Mouse (Mus musculus): ENCODE results near the gene Sox6.

DNA sequence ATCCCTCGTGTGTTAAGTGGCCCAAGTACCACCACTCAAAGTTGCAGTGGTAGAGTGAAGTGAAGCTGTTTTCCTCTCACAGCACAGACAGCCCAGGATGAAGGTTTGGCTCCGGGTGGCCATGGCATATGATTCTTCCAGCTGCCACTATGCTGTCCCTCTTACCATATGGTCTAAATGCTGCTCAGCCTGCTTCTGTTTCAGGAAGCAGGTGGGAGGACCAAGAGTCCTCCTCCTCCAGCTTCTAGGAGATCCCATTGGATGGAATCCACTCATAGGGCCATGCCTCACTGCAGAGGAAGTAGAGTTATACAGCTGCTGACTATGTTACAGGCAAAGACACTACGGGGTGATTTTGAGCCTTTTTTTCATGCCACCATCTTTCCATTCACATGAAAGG, 591.5 kb downstream of the Sox6 start:
- TF ChIP-seq POLR2A (IDR thresholded peaks at IDR 0.05; ENCODE audit: borderline replicate concordance, low read depth, low read length) (no peak), CTCF (IDR thresholded peaks at IDR 0.05; ENCODE audit: low read depth, low read length) (no peak)
